Mouse (Mus musculus) MEL (cell line): ENCODE data around the gene Itgb3. TPM values are rescaled to one million over a fixed set of nuclear protein-coding genes. Genes with fewer than 3 reads are reported as not detected.
A peak's percentile ranks its signal among the peaks of the same experiment; 100 is the strongest.

Source experiments
- DNase-seq: peaks from one replicate; pipeline ENCODE4 v3.0.0; 2011; ENCODE audit warnings: low read depth, low spot score
- H3K27ac ChIP-seq: 2 replicates; pipeline ENCODE4 v1.5.1; 2012; ENCODE audit warnings: low read depth, mild to moderate bottlenecking, control low read depth, low read length, moderate library complexity; ENCODE audit not compliant: control insufficient read depth
- H3K27me3 ChIP-seq, 2 experiments: fragments of 150-350 bp in 1 of 2; sonication (generic) in 1 of 2; 2 replicates each; pipeline ENCODE4 v1.6.1; 2012; ENCODE audit warnings: low read length in 2 of 2, mild to moderate bottlenecking in 2 of 2, improper control_type of control experiment in 1 of 2, moderate library complexity in 1 of 2; ENCODE audit not compliant: insufficient read depth in 2 of 2, control insufficient read depth in 1 of 2
- H3K36me3 ChIP-seq, 2 experiments: 2 replicates each; pipeline ENCODE4 v1.6.1; 2012 to 2014; ENCODE audit warnings: low read length in 2 of 2, improper control_type of control experiment in 1 of 2, inconsistent platforms in 1 of 2, mild to moderate bottlenecking in 1 of 2; ENCODE audit not compliant: insufficient read depth in 2 of 2, control insufficient read depth in 1 of 2
- H3K4me1 ChIP-seq, 2 experiments: fragments of 150-350 bp in 1 of 2; sonication (generic) in 1 of 2; 2 replicates each; pipeline ENCODE4 v1.6.1; 2012; ENCODE audit warnings: low read length in 2 of 2, improper control_type of control experiment in 1 of 2, mild to moderate bottlenecking in 1 of 2; ENCODE audit not compliant: insufficient read depth in 2 of 2, control insufficient read depth in 1 of 2
- H3K4me3 ChIP-seq, 2 experiments: fragments of 150-350 bp in 1 of 2; sonication (generic) in 1 of 2; 2 replicates each; pipeline ENCODE4 v1.5.1; 2012; ENCODE audit warnings: low read depth in 2 of 2, low read length in 2 of 2, mild to moderate bottlenecking in 2 of 2, moderate library complexity in 2 of 2, control low read depth in 1 of 2, improper control_type of control experiment in 1 of 2; ENCODE audit not compliant: control insufficient read depth in 1 of 2, insufficient read depth in 1 of 2
- H3K79me2 ChIP-seq: 2 replicates; pipeline ENCODE4 v1.6.1; 2012; ENCODE audit warnings: mild to moderate bottlenecking, low read length, moderate library complexity; ENCODE audit not compliant: control insufficient read depth, poor library complexity, insufficient read depth
- H3K9ac ChIP-seq: 2 replicates; pipeline ENCODE4 v1.6.1; 2012; ENCODE audit warnings: low read depth, mild to moderate bottlenecking, control low read depth, low read length, moderate library complexity; ENCODE audit not compliant: control insufficient read depth, poor library complexity, severe bottlenecking
- H3K9me3 ChIP-seq: fragments of 150-350 bp; sonication (generic); replicated peaks from 2 replicates; pipeline ENCODE4 v1.6.1; 2012; ENCODE audit warnings: mild to moderate bottlenecking, low read length, improper control_type of control experiment, moderate library complexity; ENCODE audit not compliant: insufficient read depth
- BHLHE40 ChIP-seq: IDR thresholded peaks from 2 replicates; pipeline ENCODE4 v1.6.1; 2012; ENCODE audit warnings: low read depth, mild to moderate bottlenecking, inconsistent platforms, low read length, improper control_type of control experiment, borderline replicate concordance
- CHD1 ChIP-seq: IDR thresholded peaks from 2 replicates; pipeline ENCODE4 v1.6.1; 2012; ENCODE audit warnings: low read depth, mild to moderate bottlenecking, inconsistent platforms, low read length, improper control_type of control experiment
- CTCF ChIP-seq, 3 experiments: IDR thresholded peaks in 2 of 3; conservative IDR thresholded peaks in 1 of 3; 2 replicates each; pipeline ENCODE4 v1.5.1; 2011 to 2012; ENCODE audit warnings: low read length in 3 of 3, low read depth in 2 of 3, mild to moderate bottlenecking in 2 of 3, improper control_type of control experiment in 1 of 3, inconsistent platforms in 1 of 3, mixed read lengths in 1 of 3, moderate library complexity in 1 of 3; ENCODE audit not compliant: control insufficient read depth in 1 of 3, insufficient read depth in 1 of 3, poor library complexity in 1 of 3, severe bottlenecking in 1 of 3
- E2F4 ChIP-seq: IDR thresholded peaks from 2 replicates; pipeline ENCODE4 v1.6.1; 2011; ENCODE audit warnings: low read depth, low read length, improper control_type of control experiment, borderline replicate concordance
- EP300 ChIP-seq, 2 experiments: IDR thresholded peaks; 2 replicates each; pipeline ENCODE4 v1.6.1; 2011; ENCODE audit warnings: improper control_type of control experiment in 2 of 2, low read length in 2 of 2, low read depth in 1 of 2, mild to moderate bottlenecking in 1 of 2
- GATA1 ChIP-seq: IDR thresholded peaks from 2 replicates; pipeline ENCODE4 v1.6.1; 2011; ENCODE audit warnings: low read depth, low read length, improper control_type of control experiment
- HCFC1 ChIP-seq: IDR thresholded peaks from 2 replicates; pipeline ENCODE4 v1.6.1; 2012; ENCODE audit warnings: low read depth, mild to moderate bottlenecking, inconsistent platforms, low read length, improper control_type of control experiment, moderate library complexity
- JUND ChIP-seq: IDR thresholded peaks from 2 replicates; pipeline ENCODE4 v1.6.1; 2011; ENCODE audit warnings: low read depth, mild to moderate bottlenecking, improper control_type of control experiment, low read length
- KAT2A ChIP-seq: conservative IDR thresholded peaks from 2 replicates; pipeline ENCODE4 v1.6.1; 2012; ENCODE audit warnings: low read depth, low read length, improper control_type of control experiment, inconsistent platforms
- MAFK ChIP-seq: IDR thresholded peaks from 2 replicates; pipeline ENCODE4 v1.6.1; 2011; ENCODE audit warnings: low read depth, mild to moderate bottlenecking, low read length, improper control_type of control experiment, borderline replicate concordance
- MAX ChIP-seq: IDR thresholded peaks from 2 replicates; pipeline ENCODE4 v1.6.1; 2011; ENCODE audit warnings: low read length, improper control_type of control experiment
- MEF2A ChIP-seq: IDR thresholded peaks from 2 replicates; pipeline ENCODE4 v1.6.1; 2014; ENCODE audit warnings: low read depth, mild to moderate bottlenecking, inconsistent platforms, low read length, improper control_type of control experiment; ENCODE audit not compliant: poor library complexity, insufficient replicate concordance, severe bottlenecking; ENCODE audit errors: extremely low read depth
- MXI1 ChIP-seq: IDR thresholded peaks from 2 replicates; pipeline ENCODE4 v1.6.1; 2011; ENCODE audit warnings: mild to moderate bottlenecking, low read depth, low read length, improper control_type of control experiment
- MYB ChIP-seq: IDR thresholded peaks from 2 replicates; pipeline ENCODE4 v1.6.1; 2011; ENCODE audit warnings: mild to moderate bottlenecking, low read depth, low read length, improper control_type of control experiment
- MYC ChIP-seq: IDR thresholded peaks from 2 replicates; pipeline ENCODE4 v1.6.1; 2011; ENCODE audit warnings: low read depth, mild to moderate bottlenecking, low read length, improper control_type of control experiment, moderate library complexity
- NELFE ChIP-seq: IDR thresholded peaks from 2 replicates; pipeline ENCODE4 v1.6.1; 2011; ENCODE audit warnings: low read depth, low read length, improper control_type of control experiment
- NRF1 ChIP-seq: IDR thresholded peaks from 2 replicates; pipeline ENCODE4 v1.6.1; 2014; ENCODE audit warnings: low read depth, mild to moderate bottlenecking, inconsistent platforms, low read length, improper control_type of control experiment, moderate library complexity; ENCODE audit not compliant: poor library complexity, insufficient read depth, severe bottlenecking
- POLR2A ChIP-seq, 2 experiments: IDR thresholded peaks; 2 replicates each; pipeline ENCODE4 v1.6.1; 2011 to 2012; ENCODE audit warnings: low read length in 2 of 2, mild to moderate bottlenecking in 2 of 2, control low read depth in 1 of 2, improper control_type of control experiment in 1 of 2, low read depth in 1 of 2, moderate library complexity in 1 of 2; ENCODE audit not compliant: control insufficient read depth in 1 of 2, insufficient read depth in 1 of 2, poor library complexity in 1 of 2
- POLR2AphosphoS5 ChIP-seq: IDR thresholded peaks from 2 replicates; pipeline ENCODE4 v1.6.1; 2012; ENCODE audit warnings: low read depth, borderline replicate concordance, mild to moderate bottlenecking, inconsistent platforms, low read length, moderate library complexity, mixed read lengths
- RAD21 ChIP-seq: IDR thresholded peaks from 2 replicates; pipeline ENCODE4 v1.6.1; 2011; ENCODE audit warnings: mild to moderate bottlenecking, low read depth, low read length, improper control_type of control experiment
- RCOR1 ChIP-seq: IDR thresholded peaks from 2 replicates; pipeline ENCODE4 v1.6.1; 2012; ENCODE audit warnings: low read depth, mild to moderate bottlenecking, inconsistent platforms, low read length, improper control_type of control experiment
- TCF12 ChIP-seq: IDR thresholded peaks from 2 replicates; pipeline ENCODE4 v1.6.1; 2014; ENCODE audit warnings: low read depth, mild to moderate bottlenecking, inconsistent platforms, low read length, improper control_type of control experiment, moderate library complexity
- UBTF ChIP-seq: IDR thresholded peaks from 2 replicates; pipeline ENCODE4 v1.6.1; 2012; ENCODE audit warnings: low read depth, mild to moderate bottlenecking, inconsistent platforms, low read length, improper control_type of control experiment, moderate library complexity, borderline replicate concordance; ENCODE audit not compliant: insufficient read depth
- USF1 ChIP-seq: IDR thresholded peaks from 2 replicates; pipeline ENCODE4 v1.6.1; 2014; ENCODE audit warnings: low read depth, mild to moderate bottlenecking, inconsistent platforms, low read length, improper control_type of control experiment, moderate library complexity
- ZKSCAN1 ChIP-seq: IDR thresholded peaks from 2 replicates; pipeline ENCODE4 v1.6.1; 2012; ENCODE audit warnings: low read depth, mild to moderate bottlenecking, inconsistent platforms, low read length, improper control_type of control experiment, moderate library complexity
- ZMIZ1 ChIP-seq: IDR thresholded peaks from 2 replicates; pipeline ENCODE4 v1.6.1; 2012; ENCODE audit warnings: low read depth, mild to moderate bottlenecking, inconsistent platforms, low read length, improper control_type of control experiment, moderate library complexity
- ZNF384 ChIP-seq: IDR thresholded peaks from 2 replicates; pipeline ENCODE4 v1.6.1; 2012; ENCODE audit warnings: low read depth, mild to moderate bottlenecking, inconsistent platforms, low read length, improper control_type of control experiment
- polyA plus RNA-seq, 2 experiments: library from polyadenylated mRNA; stranded (reverse) in 1 of 2; unstranded in 1 of 2; fragments of >175 nt in 1 of 2; fragments of >200 nt in 1 of 2; gene quantifications; 2 replicates each; pipeline versions ENCODE4 v1.2.1 to v1.2.4; 2012; ENCODE audit warnings: low replicate concordance in 2 of 2, low read depth in 1 of 2; ENCODE audit not compliant: insufficient read length in 2 of 2, insufficient read depth in 1 of 2, missing spikeins in 1 of 2
- total RNA-seq: library from RNA; depleted of rRNA; stranded (reverse); fragments of 300-350 nt; gene quantifications from 2 replicates; pipeline ENCODE4 v1.2.3, GENCODE M21; 2012

Gene Itgb3
- total and polyA plus RNA-seq, 3 experiments: 0.08 to 0.32 TPM; not detected in 1

DNA sequence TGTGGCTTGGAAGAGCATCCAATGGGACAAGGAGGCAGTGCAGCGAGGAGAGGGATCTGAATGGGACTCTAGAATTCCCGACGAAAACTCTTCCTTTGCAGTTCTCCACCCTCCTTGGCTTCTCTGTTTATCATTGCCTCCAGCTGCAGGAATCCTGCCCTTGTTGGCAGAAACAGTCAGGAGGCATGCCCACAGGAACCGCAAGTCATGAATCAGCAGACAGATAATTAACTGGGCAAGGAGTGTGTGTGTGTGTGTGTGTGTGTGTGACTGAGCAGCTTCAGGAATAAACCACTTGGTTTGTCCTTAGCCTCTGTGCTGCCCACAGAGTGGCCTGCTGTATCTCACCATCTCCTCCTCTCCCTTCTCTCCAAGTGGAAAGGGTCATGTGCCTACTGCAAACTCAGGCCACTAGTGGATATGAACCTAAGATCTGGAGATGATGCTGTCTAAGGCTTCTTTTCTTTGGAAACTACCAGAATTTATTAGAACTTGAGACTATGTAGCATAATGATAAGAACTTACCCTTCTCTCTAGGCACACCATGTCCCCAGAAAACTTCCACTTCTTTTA, 3.9 kb downstream of the Itgb3 start (continued):
- TF ChIP-seq JUND: peak; percentile 76; the same call in 1 of the 2 replicates
- no peak for TF ChIP-seq RAD21
- TF ChIP-seq MAX: no peak
- TF ChIP-seq, all 39 proteins: peak for 16

DNA sequence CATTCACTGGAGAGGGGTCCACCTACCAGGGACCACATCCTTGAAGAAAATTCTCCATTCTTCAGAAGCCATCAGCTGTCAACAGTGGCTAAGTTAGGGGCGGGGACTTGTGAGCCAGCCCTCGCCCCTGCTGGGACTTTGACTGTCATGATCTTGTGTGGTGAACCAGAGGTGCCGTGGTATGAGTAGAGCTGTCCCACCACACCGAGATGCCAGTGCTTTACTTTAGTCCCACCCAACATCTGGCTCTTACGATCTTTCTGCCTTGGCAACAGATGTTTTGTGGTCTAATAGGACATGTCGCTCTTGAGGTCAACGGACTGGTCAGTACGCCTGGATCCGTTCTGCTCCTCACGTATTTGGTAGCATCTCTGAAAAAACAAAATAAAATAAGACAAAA, 5.8 kb downstream of the Itgb3 start:
- TF ChIP-seq USF1 (no peak), CHD1 (no peak), E2F4 (no peak), NRF1 (no peak), MAFK (no peak), BHLHE40 (no peak), RCOR1 (no peak), NELFE (no peak), HCFC1 (no peak), JUND (no peak), ZNF384 (no peak)
- Histone ChIP-seq H3K4me1 (peaks cover 18 to 51% of the 10 kb centered on the region in 2 experiments), H3K36me3 (peaks cover 0 to 47% of the 10 kb centered on the region in 2 experiments; a peak in 2 of 4 replicates), H3K4me3 (no peak overlapping the region), H3K9ac (no peak overlapping the region), H3K9me3 (no peaks in the 10 kb centered on the region), H3K27ac (no peak overlapping the region; the same call in 1 of the 2 replicates), H3K27me3 (no peaks in the 10 kb centered on the region), H3K79me2 (no peaks in the 10 kb centered on the region)
- no peak for DNase-seq

GRCm38 (mm10) chr11:104614130-104614529, 6.3 kb downstream of the Itgb3 start:
- no peaks in the 10 kb centered on the region for H3K9me3 ChIP-seq
- peak; percentile 83 for DNase-seq
- no peak overlapping the region for H3K4me3 ChIP-seq
- no peaks in the 10 kb centered on the region for H3K79me2 ChIP-seq
- H3K4me1 ChIP-seq: peaks cover 15 to 51% of the 10 kb centered on the region in 2 experiments
- no peaks in the 10 kb centered on the region for H3K27me3 ChIP-seq
- H3K36me3 ChIP-seq: peaks cover 0 to 47% of the 10 kb centered on the region in 2 experiments; a peak in 2 of 4 replicates
- H3K27ac ChIP-seq: peak overlapping the region; percentile 24; the same call in 1 of the 2 replicates
- no peak overlapping the region for H3K9ac ChIP-seq
- TF ChIP-seq EP300 (IDR thresholded peaks at IDR 0.05; ENCODE audit: low read depth in 1 of 2, low read length in 2 of 2) (peak; percentile 91 to 93), MEF2A (0 out of 2 replicates have a peak, but pooled peaks have one; percentile 66), CTCF (IDR thresholded peaks at IDR 0.05 in 2 of 3, conservative IDR thresholded peaks at IDR 0.05 in 1 of 3; ENCODE audit: control insufficient read depth in 1 of 3, insufficient read depth in 1 of 3, low read depth in 2 of 3, low read length in 3 of 3, poor library complexity in 1 of 3, severe bottlenecking in 1 of 3) (no peak), MXI1 (peak; percentile 61; the same call in 1 of the 2 replicates), UBTF (no peak), ZKSCAN1 (no peak), MYC (0 out of 2 replicates have a peak, but pooled peaks have one; percentile 65), POLR2AphosphoS5 (no peak), TCF12 (peak; percentile 91), MYB (0 out of 2 replicates have a peak, but pooled peaks have one; percentile 20), KAT2A (0 out of 2 replicates have a peak, but pooled peaks have one; percentile 39), ZMIZ1 (0 out of 2 replicates have a peak, but pooled peaks have one; percentile 39), MAX (0 out of 2 replicates have a peak, but pooled peaks have one; percentile 38), POLR2A (IDR thresholded peaks at IDR 0.05; ENCODE audit: control insufficient read depth in 1 of 2, insufficient read depth in 1 of 2, low read depth in 1 of 2, low read length in 2 of 2, poor library complexity in 1 of 2) (no peak), USF1 (no peak), GATA1 (peak; percentile 97), RCOR1 (peak; percentile 96), ZNF384 (peak; percentile 96), E2F4 (no peak), NELFE (no peak)
